Mouse (Mus musculus) cerebellum, adult 18-20 months (tissue): ENCODE results near the gene Castor1.

ENCODE experiments used
- DNase-seq, 2 experiments: peaks; one replicate each; pipeline ENCODE4 v3.0.0; 2021

Castor1 gene

GRCm38 (mm10) chr11:4235665-4236545 lies 17.9 kb downstream of the Castor1 start, which contains the start of gene Osm:
Gene Osm (plus strand): TSS chr11:4236420.
- no peak for DNase-seq

GRCm38 (mm10) chr11:4236546-4237067 lies 18.6 kb downstream of the Castor1 start:
- DNase-seq = no peak

- no peak for DNase-seq
Measured at GRCm38 (mm10) chr11:4237389-4237912, 19.4 kb downstream of the Castor1 start.

GRCm38 (mm10) chr11:4238167-4238566 lies 20.1 kb downstream of the Castor1 start:
- no peak for DNase-seq

- DNase-seq = no peak
Measured at GRCm38 (mm10) chr11:4239691-4240090, 21.7 kb downstream of the Castor1 start.

- no peak for DNase-seq
Measured at GRCm38 (mm10) chr11:4240151-4240550, 22.1 kb downstream of the Castor1 start.

GRCm38 (mm10) chr11:4241180-4241579 lies 23.2 kb downstream of the Castor1 start:
- no peak for DNase-seq

GRCm38 (mm10) chr11:4246126-4246525 lies 28.1 kb downstream of the Castor1 start:
- no peak for DNase-seq

- DNase-seq = no peak
Measured at GRCm38 (mm10) chr11:4246623-4247022, 28.6 kb downstream of the Castor1 start.

- DNase-seq = no peak
Measured at GRCm38 (mm10) chr11:4247201-4247959, 29.4 kb downstream of the Castor1 start.

- DNase-seq = no peak
Measured at GRCm38 (mm10) chr11:4249151-4249550, 31.1 kb downstream of the Castor1 start.

GRCm38 (mm10) chr11:4250290-4250689 lies 32.3 kb downstream of the Castor1 start:
- no peak for DNase-seq

- DNase-seq = no peak
Measured at GRCm38 (mm10) chr11:4251376-4251775, 33.4 kb downstream of the Castor1 start.

GRCm38 (mm10) chr11:4252886-4253285 lies 34.9 kb downstream of the Castor1 start:
- no peak for DNase-seq

- DNase-seq = no peak
Measured at GRCm38 (mm10) chr11:4256846-4257607, 39.0 kb downstream of the Castor1 start, which contains the start of gene Lif. Gene Lif (plus strand): TSS chr11:4257557.

- no peak for DNase-seq
Measured at GRCm38 (mm10) chr11:4257756-4258155, 39.7 kb downstream of the Castor1 start.

- peak; percentile 79 to 90 for DNase-seq
Measured at GRCm38 (mm10) chr11:4258657-4259082, 40.6 kb downstream of the Castor1 start.

GRCm38 (mm10) chr11:4260463-4261187 lies 42.6 kb downstream of the Castor1 start:
- no peak for DNase-seq

- peak; percentile 43 to 57 for DNase-seq
Measured at GRCm38 (mm10) chr11:4261188-4261494, 43.1 kb downstream of the Castor1 start.

- no peak for DNase-seq
Measured at GRCm38 (mm10) chr11:4261969-4262368, 43.9 kb downstream of the Castor1 start.

GRCm38 (mm10) chr11:4262847-4263246 lies 44.8 kb downstream of the Castor1 start:
- no peak for DNase-seq

- no peak for DNase-seq
Measured at GRCm38 (mm10) chr11:4263296-4263695, 45.3 kb downstream of the Castor1 start.
